Mouse (Mus musculus) limb, embryonic 10.5 days (tissue): ENCODE results near the gene Fzd2. TPM values are rescaled to one million over a fixed set of nuclear protein-coding genes. Genes with fewer than 3 reads are reported as not detected.

ENCODE experiments used
- polyA plus RNA-seq: library from polyadenylated mRNA; unstranded; fragments of >200 nt; fragmentation: Nextera tagmentation; extraction: Ambion mirVana; gene quantifications from 2 replicates; pipeline ENCODE4 v1.2.1, GENCODE M21; 2016

The Fzd2 gene
- polyA plus RNA-seq, 1 experiment from 2014 or later: 59.8 TPM

Other genes with a start within 250 kb of the Fzd2 start
- gene Slc4a1, start 238.2 kb upstream of the Fzd2 start, polyA plus RNA-seq: 34.5 and 37.2 TPM in 2 replicates
- gene Rundc3a, start 211.0 kb upstream of the Fzd2 start, polyA plus RNA-seq: 1.2 and 1.3 TPM in 2 replicates
- gene Slc25a39, start 196.4 kb upstream of the Fzd2 start, polyA plus RNA-seq: 209 and 242 TPM in 2 replicates
- gene Grn, start 174.1 kb upstream of the Fzd2 start, polyA plus RNA-seq: 78.5 and 93.2 TPM in 2 replicates
- gene Fam171a2, start 156.7 kb upstream of the Fzd2 start, polyA plus RNA-seq: 3.7 and 4.2 TPM in 2 replicates
- 4.6 and 5.3 TPM in 2 replicates for gene Itga2b, start 134.3 kb upstream of the Fzd2 start, polyA plus RNA-seq
- gene Gpatch8, start 48.0 kb upstream of the Fzd2 start, polyA plus RNA-seq: 67.1 and 77.1 TPM in 2 replicates
- gene Gm11627, start 24.9 kb upstream of the Fzd2 start, polyA plus RNA-seq: 2.5 and 3.3 TPM in 2 replicates
- gene Meioc, start 59.3 kb downstream of the Fzd2 start, polyA plus RNA-seq: 0.14 and 0.55 TPM in 2 replicates
- 55.4 and 57.1 TPM in 2 replicates for gene Ccdc43, start 93.4 kb downstream of the Fzd2 start, polyA plus RNA-seq
- 14.2 and 25.1 TPM in 2 replicates for gene Adam11, start 157.0 kb downstream of the Fzd2 start, polyA plus RNA-seq
- 95.0 and 98.8 TPM in 2 replicates for gene Gjc1, start 215.3 kb downstream of the Fzd2 start, polyA plus RNA-seq
- not detected in 2 replicates for gene Higd1b, start 231.5 kb downstream of the Fzd2 start, polyA plus RNA-seq